Mouse (Mus musculus): ENCODE data around the gene B4galt7. TPM values are rescaled to one million over a fixed set of nuclear protein-coding genes. Genes with fewer than 3 reads are reported as not detected.
"Not testable (repeated sequence)": the region's sequence is repeated elsewhere in the genome, so short reads cannot be mapped to it uniquely, and the experiment has no call there.

B4galt7 gene
- polyA plus RNA-seq, 1 experiment from 2014 or later, result 41.4 TPM

DNA sequence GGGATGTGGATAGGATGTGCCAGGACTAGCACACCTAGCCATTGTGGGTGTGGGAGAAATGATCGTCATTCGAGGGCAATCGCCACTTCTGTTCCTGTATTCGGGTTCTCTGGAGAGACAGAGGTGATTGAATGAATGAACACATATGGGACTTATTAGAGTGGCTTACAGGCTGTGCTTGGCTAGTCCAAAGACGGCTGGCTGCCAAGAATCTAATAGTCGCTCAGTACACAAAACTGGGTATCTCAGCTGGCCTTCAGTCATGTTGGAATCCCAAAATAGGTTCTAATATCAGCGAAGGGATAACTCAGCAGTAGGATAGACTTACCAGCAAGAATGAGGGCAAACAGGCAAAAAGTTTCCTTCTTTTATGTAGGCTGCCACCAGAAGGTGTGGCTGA is 12.3 kb downstream of the B4galt7 start:
- no peak overlapping the region for H3K4me3 ChIP-seq (replicated peaks; ENCODE audit: low read length)
- H3K9ac ChIP-seq (replicated peaks; ENCODE audit: low read depth, low read length), result no peak overlapping the region
- no peaks in the 10 kb centered on the region for H3K4me1 ChIP-seq (replicated peaks; ENCODE audit: control insufficient read depth, insufficient read depth, low read length)
- 0 out of 2 replicates have a peak, but pooled peaks cover 2% of the 10 kb centered on the region for H3K36me3 ChIP-seq (ENCODE audit: control insufficient read depth, insufficient read depth)
- ATAC-seq, result no peak
- no peak overlapping the region for H3K27ac ChIP-seq (ENCODE audit: low read length)
- no peak overlapping the region for H3K4me2 ChIP-seq (ENCODE audit: low read length)
- no peaks in the 10 kb centered on the region for H3K27me3 ChIP-seq (replicated peaks; ENCODE audit: control insufficient read depth, insufficient read depth, low read length)
- 90% methylated on average over 7 of the region's 7 CpGs for WGBS
- no peaks in the 10 kb centered on the region for H3K9me3 ChIP-seq (ENCODE audit: control insufficient read depth, low read length)

DNA sequence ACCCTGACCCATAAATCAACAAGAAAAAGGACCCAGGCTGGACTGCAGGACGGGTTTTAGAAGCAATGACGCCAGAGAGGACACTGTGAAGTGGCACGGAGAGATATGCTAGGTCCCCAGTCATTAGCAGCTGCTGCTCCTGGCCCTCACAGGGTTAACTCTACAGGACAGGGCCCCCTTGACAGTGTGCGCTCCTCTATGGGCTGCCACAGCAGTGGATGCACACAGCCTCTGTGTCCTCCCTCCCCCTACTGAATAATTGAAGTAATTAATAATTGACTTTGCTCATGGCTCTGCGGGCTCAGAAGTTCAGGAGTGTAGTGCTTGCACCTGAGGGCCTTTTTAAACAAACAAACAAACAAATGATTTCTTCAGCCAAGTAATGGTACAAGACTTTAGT is 13.8 kb downstream of the B4galt7 start:
- Histone ChIP-seq H3K4me1 (replicated peaks; ENCODE audit: control insufficient read depth, insufficient read depth, low read length) (no peaks in the 10 kb centered on the region), H3K36me3 (ENCODE audit: control insufficient read depth, insufficient read depth) (0 out of 2 replicates have a peak, but pooled peaks cover 2% of the 10 kb centered on the region), H3K9ac (replicated peaks; ENCODE audit: low read depth, low read length) (no peak overlapping the region), H3K9me3 (ENCODE audit: control insufficient read depth, low read length) (no peaks in the 10 kb centered on the region), H3K27me3 (replicated peaks; ENCODE audit: control insufficient read depth, insufficient read depth, low read length) (no peaks in the 10 kb centered on the region), H3K4me2 (ENCODE audit: low read length) (no peak overlapping the region), H3K27ac (ENCODE audit: low read length) (no peak overlapping the region), H3K4me3 (replicated peaks; ENCODE audit: low read length) (no peak overlapping the region)
- ATAC-seq, result no peak
- 44% methylated on average over 5 of the region's 5 CpGs for WGBS

DNA sequence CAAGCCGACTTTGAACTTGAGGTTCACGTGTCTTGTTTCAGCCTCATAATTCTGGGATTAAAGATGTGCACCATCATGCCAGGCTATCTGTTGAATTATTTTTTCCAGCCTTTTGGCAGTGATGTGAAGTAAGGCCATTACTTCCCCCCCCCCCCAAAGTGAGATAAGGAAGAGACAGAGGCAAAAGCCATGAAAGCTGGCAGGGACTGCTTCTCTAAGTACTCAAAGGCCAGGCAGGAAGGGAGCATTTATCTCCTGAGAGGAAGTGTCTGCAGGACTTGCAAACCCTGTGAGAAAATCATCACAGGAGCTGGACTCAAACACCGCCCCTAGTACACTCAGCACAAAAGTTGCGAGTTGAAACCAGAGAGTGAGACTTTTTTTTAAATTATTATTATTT is 19.6 kb downstream of the B4galt7 start:
- 95% methylated on average over 4 of the region's 4 CpGs for WGBS
- H3K27ac ChIP-seq (ENCODE audit: low read length), result no peak overlapping the region
- H3K36me3 ChIP-seq (ENCODE audit: control insufficient read depth, insufficient read depth), result no peaks in the 10 kb centered on the region
- H3K27me3 ChIP-seq (replicated peaks; ENCODE audit: control insufficient read depth, insufficient read depth, low read length), result no peaks in the 10 kb centered on the region
- H3K4me1 ChIP-seq (replicated peaks; ENCODE audit: control insufficient read depth, insufficient read depth, low read length), result peaks cover 16% of the 10 kb centered on the region
- H3K4me3 ChIP-seq (replicated peaks; ENCODE audit: low read length), result no peak overlapping the region
- no peak overlapping the region for H3K9ac ChIP-seq (replicated peaks; ENCODE audit: low read depth, low read length)
- no peak for ATAC-seq
- no peaks in the 10 kb centered on the region for H3K9me3 ChIP-seq (ENCODE audit: control insufficient read depth, low read length)
- no peak overlapping the region for H3K4me2 ChIP-seq (ENCODE audit: low read length)

GRCm38 (mm10) chr13:55620275-55620674 is 20.6 kb downstream of the B4galt7 start:
- Histone ChIP-seq H3K4me3 (replicated peaks; ENCODE audit: low read length) (no peak overlapping the region), H3K27me3 (replicated peaks; ENCODE audit: control insufficient read depth, insufficient read depth, low read length) (no peaks in the 10 kb centered on the region), H3K36me3 (ENCODE audit: control insufficient read depth, insufficient read depth) (peaks cover 1% of the 10 kb centered on the region; the same call in 1 of the 2 replicates), H3K9ac (replicated peaks; ENCODE audit: low read depth, low read length) (no peak overlapping the region), H3K9me3 (ENCODE audit: control insufficient read depth, low read length) (no peaks in the 10 kb centered on the region), H3K4me2 (ENCODE audit: low read length) (no peak overlapping the region), H3K27ac (ENCODE audit: low read length) (no peak overlapping the region), H3K4me1 (replicated peaks; ENCODE audit: control insufficient read depth, insufficient read depth, low read length) (peaks cover 23% of the 10 kb centered on the region)
- WGBS, result 85% methylated on average over 2 of the region's 2 CpGs
- ATAC-seq, result no peak

GRCm38 (mm10) chr13:55622156-55622648 is 22.5 kb downstream of the B4galt7 start:
- H3K36me3 ChIP-seq (ENCODE audit: control insufficient read depth, insufficient read depth), result not testable (repeated sequence)

DNA sequence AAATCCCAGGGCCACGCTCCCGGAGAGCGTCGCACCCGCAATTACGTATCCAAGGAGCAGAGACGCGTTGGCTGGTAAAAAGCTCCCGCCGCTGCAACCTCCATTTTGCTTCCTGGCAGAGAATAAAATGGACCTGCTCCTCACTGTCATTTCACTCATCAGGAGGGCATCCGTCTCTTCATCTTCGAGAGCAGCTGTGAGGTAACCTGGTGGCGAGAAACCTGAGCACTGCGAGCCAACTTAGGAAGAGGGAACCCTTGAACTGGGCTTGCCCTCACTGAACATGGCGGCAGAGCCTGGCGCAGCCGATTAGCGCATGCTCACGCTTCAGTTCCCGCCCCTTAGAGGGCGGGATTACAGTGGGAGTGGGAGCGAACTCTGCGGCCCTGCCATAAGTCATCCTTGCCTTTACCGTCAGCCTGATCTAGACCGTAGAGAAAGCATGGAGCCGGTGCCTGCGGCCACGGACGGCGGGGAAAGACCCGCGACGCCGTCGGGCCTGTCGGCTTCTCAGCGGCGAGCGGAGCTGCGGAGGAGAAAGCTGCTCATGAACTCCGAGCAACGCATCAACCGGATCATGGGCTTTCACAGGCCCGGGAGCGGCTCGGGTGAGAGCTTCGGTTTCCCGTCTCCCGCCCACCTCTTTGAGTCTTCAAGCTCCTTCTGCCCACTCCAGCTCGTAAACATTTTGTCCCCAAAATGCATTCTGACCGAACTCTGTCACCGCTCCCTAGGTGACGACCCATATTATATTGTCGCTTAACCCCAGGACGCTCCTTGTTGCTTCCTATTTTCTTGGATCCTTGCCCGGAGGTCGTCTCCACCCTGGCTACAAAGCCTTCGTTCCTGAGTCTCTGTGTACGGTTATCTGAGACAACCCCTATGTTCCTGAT is 23.2 kb downstream of the B4galt7 start, which contains the start of gene Caml:
Gene Caml (plus strand): TSS at position 357 of the 893 bp plus-strand sequence.
- peak within 1 kb of the TSS; percentile 95 for H3K4me2 ChIP-seq (ENCODE audit: low read length)
- peak within 1 kb of the TSS; percentile 77 for H3K9ac ChIP-seq (replicated peaks; ENCODE audit: low read depth, low read length)
- peak; percentile 99 for ATAC-seq
- H3K36me3 ChIP-seq (ENCODE audit: control insufficient read depth, insufficient read depth), result peaks cover 5% of the 10 kb centered on the region; the same call in 1 of the 2 replicates
- peaks cover 26% of the 10 kb centered on the region for H3K4me1 ChIP-seq (replicated peaks; ENCODE audit: control insufficient read depth, insufficient read depth, low read length)
- H3K27ac ChIP-seq (ENCODE audit: low read length), result peak within 1 kb of the TSS; percentile 91
- WGBS, result under 1% methylated on average over 59 of the region's 59 CpGs
- peak within 1 kb of the TSS; percentile 73 for H3K4me3 ChIP-seq (replicated peaks; ENCODE audit: low read length)
- no peaks in the 10 kb centered on the region for H3K9me3 ChIP-seq (ENCODE audit: control insufficient read depth, low read length)
- H3K27me3 ChIP-seq (replicated peaks; ENCODE audit: control insufficient read depth, insufficient read depth, low read length), result no peaks in the 10 kb centered on the region

More at GRCm38 (mm10) chr13:55622156-55622648, 22.5 kb downstream of the B4galt7 start:
- Histone ChIP-seq H3K4me3 (replicated peaks; ENCODE audit: low read length) (peak overlapping the region; percentile 73), H3K9ac (replicated peaks; ENCODE audit: low read depth, low read length) (peak overlapping the region; percentile 77), H3K4me1 (replicated peaks; ENCODE audit: control insufficient read depth, insufficient read depth, low read length) (peaks cover 26% of the 10 kb centered on the region), H3K27ac (ENCODE audit: low read length) (peak overlapping the region; percentile 91), H3K4me2 (ENCODE audit: low read length) (peak overlapping the region; percentile 70)
- 24% methylated on average over 20 of the region's 20 CpGs for WGBS
- H3K27me3 ChIP-seq (replicated peaks; ENCODE audit: control insufficient read depth, insufficient read depth, low read length); H3K9me3 ChIP-seq (ENCODE audit: control insufficient read depth, low read length): not testable (repeated sequence)
- ATAC-seq, result peak; percentile 3; the same call in 1 of the 2 replicates

DNA sequence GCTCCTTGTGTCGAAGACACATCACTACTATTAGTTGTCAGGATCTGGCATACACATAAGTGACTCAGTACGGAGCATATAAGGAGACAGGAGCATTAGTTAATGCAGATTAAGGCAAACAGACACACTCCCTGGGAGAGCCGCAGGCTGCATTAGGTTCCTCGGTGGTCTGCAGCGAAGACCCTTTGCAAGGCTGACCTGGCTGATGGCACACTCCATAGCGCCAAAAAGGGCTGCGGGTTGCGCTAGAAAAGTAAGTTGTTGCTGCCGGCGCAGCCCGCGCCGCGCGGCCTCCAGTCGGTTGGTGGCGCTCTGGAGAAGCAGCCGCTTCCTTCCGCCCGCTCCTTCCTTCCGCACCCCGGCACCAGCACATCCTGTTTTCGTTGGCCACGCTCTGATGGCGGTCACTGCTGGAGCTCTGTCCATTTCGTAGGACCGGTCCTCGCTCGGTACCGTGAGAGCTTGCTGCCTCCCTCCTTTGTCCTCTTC is 35.0 kb downstream of the B4galt7 start, which contains the start of gene Ddx46:
Gene Ddx46 (plus strand): TSS at position 389 of the 489 bp plus-strand sequence.
- peak; percentile 95 for ATAC-seq
- Histone ChIP-seq H3K36me3 (ENCODE audit: control insufficient read depth, insufficient read depth) (peaks cover 18% of the 10 kb centered on the region), H3K9me3 (ENCODE audit: control insufficient read depth, low read length) (no peaks in the 10 kb centered on the region), H3K27ac (ENCODE audit: low read length) (no peak within 1 kb of the TSS), H3K27me3 (replicated peaks; ENCODE audit: control insufficient read depth, insufficient read depth, low read length) (no peaks in the 10 kb centered on the region), H3K4me1 (replicated peaks; ENCODE audit: control insufficient read depth, insufficient read depth, low read length) (peaks cover 11% of the 10 kb centered on the region), H3K9ac (replicated peaks; ENCODE audit: low read depth, low read length) (peak within 1 kb of the TSS; percentile 87), H3K4me3 (replicated peaks; ENCODE audit: low read length) (peak within 1 kb of the TSS; percentile 86), H3K4me2 (ENCODE audit: low read length) (peak within 1 kb of the TSS; percentile 78)
- 6% methylated on average over 30 of the region's 30 CpGs for WGBS

DNA sequence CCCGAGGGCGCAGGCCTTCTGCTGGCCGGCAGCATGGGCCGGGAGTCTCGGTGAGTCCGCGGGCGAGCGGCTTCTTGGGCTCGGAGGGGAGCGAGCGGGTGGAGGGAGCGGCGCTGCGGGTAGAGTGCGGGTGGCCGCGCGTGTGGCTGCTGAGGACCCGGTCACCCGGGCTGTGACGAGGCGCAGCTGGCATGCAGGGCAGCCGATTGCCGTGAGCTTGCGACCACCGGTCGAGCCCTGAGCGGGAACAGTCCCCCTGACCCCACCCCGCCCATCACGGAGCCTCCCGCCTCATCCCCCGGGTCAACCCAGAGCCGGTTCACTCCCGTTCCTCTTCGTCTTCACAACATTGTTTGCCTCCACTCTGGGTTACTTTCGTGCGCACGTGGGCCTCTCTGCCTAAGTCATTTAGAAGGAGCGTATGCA is 35.5 kb downstream of the B4galt7 start:
- Histone ChIP-seq H3K27me3 (replicated peaks; ENCODE audit: control insufficient read depth, insufficient read depth, low read length) (no peaks in the 10 kb centered on the region), H3K27ac (ENCODE audit: low read length) (no peak overlapping the region), H3K4me1 (replicated peaks; ENCODE audit: control insufficient read depth, insufficient read depth, low read length) (peaks cover 11% of the 10 kb centered on the region), H3K9ac (replicated peaks; ENCODE audit: low read depth, low read length) (peak overlapping the region; percentile 87), H3K4me3 (replicated peaks; ENCODE audit: low read length) (peak overlapping the region; percentile 86), H3K4me2 (ENCODE audit: low read length) (peak overlapping the region; percentile 78), H3K36me3 (ENCODE audit: control insufficient read depth, insufficient read depth) (peaks cover 18% of the 10 kb centered on the region), H3K9me3 (ENCODE audit: control insufficient read depth, low read length) (no peaks in the 10 kb centered on the region)
- whole genome bisulfite sequencing, result 1% methylated on average over 38 of the region's 40 CpGs
- peak; percentile 61 for ATAC-seq
